Mouse (Mus musculus) cerebellum, adult 2 months (tissue): ENCODE results near the gene Nrp1.

ENCODE experiments used
- CTCF ChIP-seq: fragments of 200-500 bp; IDR thresholded peaks from 2 replicates; pipeline ENCODE4 v1.5.1; 2011; ENCODE audit warnings: low read depth, mild to moderate bottlenecking, control low read depth, low read length, moderate library complexity, borderline replicate concordance; ENCODE audit not compliant: insufficient read depth
- POLR2A ChIP-seq: fragments of 200-500 bp; IDR thresholded peaks from 2 replicates; pipeline ENCODE4 v1.6.1; 2011; ENCODE audit warnings: low read length, control low read depth, borderline replicate concordance; ENCODE audit not compliant: insufficient read depth

GRCm38 (mm10) chr8:128547361-128547760 is 189.0 kb downstream of the Nrp1 start:
- no peak for TF ChIP-seq CTCF
- TF ChIP-seq POLR2A: no peak
